Mouse (Mus musculus) embryo, embryonic 11.5 days (tissue): Measurements from ENCODE around the gene Fam189a2.

ENCODE experiments used
- DNase-seq: peaks from one replicate; pipeline ENCODE4 v3.0.0-alpha.2; 2012; ENCODE audit warnings: low read depth, low spot score

Fam189a2 gene

DNA sequence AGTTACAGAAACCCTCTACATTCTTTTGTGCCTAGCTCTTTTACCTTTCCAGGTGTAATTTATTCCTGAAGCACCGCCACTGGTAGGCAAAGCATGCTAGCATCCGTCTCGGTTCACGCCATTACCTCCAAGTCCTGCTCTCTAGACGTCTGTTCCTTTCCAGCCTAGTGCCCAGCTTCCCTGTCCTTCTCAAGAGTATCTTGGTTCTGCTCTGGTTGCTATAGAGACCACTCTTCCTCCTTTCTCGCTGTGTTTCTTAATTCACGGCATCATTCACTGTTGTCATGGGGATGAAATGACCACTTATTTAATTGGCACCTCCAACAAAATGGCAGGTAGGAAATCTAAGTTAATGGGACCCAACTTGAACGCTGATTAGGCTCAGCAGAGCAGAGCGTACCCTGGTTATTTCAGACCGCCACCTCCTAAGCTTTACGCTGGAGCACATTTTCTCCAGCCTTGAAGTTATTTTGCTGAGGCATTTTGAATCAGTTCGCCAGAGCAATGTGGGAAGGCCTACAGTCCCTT lies 89.3 kb downstream of the Fam189a2 start:
- DNase-seq: no peak

DNA sequence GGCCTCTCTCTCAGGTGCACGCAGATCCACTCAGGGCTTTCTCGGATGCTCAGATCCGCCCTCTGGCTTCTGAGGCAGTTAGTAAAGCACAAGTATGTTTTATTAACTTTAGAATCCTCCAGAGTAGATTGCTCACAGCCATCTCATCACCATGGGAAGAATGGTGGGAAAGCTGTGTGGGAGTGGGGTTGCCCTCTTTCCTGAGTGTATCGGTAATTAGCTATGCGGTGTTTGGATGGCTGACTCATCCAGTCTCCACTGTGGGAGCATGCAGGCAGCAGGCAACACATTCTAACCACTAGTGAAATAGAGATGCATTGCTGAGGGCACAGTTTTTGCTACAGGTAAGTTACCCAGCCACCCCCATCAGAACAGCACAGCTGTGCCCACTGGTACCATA lies 100.0 kb downstream of the Fam189a2 start:
- DNase-seq: no peak

DNA sequence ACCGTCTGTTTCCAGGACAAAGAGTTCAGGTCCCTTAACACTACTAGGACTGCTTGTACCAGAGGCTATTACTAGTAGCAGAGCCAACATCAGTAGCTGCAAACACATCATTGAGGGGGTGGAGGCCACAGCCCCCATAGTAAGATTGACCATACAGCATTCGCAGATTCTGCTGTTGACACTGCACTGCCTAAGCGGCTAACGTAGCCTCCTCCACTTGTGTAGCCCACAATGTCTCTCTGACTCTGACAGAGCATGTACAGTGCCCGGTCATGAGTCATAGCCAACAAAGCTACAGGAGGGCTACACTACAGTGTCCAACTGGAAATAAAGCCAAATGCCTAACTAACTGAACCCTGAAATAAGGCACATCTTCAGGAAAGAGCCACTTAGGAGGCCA lies 105.3 kb downstream of the Fam189a2 start:
- DNase-seq: no peak

DNA sequence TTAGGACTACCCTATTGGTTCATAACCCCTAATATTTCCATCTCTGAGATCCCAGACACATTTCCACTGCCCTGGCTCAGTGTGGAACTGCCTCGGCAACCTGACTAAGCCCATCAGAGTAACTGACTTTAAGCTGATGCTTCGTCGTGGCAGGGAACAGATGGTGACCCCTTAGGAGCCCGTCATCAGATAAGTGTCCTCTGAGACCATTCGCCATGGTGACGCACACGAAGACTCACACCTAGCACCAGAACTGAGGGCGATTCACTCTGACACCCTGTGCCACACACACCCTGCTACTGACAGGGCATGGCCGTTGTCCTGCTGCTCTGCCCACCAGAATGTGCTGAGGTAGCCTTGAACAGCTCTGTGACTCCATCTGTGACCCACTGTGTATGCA lies 106.0 kb downstream of the Fam189a2 start:
- DNase-seq: no peak

DNA sequence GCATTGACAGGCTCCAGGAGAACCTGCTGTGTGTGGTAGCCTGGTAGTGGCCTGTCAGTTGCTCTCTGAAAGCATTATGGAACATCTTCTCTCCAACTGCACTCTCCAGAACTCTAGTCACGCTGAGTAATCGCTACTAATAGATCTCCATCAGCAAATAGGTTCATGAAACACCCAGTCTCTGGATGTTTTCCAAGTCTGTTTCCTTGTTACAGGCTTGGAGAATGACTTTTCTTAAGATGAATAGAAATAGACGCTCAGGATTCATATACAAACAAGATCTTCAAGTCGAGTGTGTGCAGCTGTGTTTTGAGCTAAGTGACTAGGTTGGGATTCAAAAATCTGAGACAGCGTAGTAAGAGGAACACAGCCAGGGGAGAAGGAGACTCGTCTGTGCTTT lies 106.8 kb downstream of the Fam189a2 start:
- no peak for DNase-seq
